Mouse (Mus musculus) monocyte, adult 5-6 weeks (primary cell): ENCODE results near the gene Gcnt1. TPM values are rescaled to one million over a fixed set of nuclear protein-coding genes. Genes with fewer than 3 reads are reported as not detected.
A peak's percentile ranks its signal among the peaks of the same experiment; 100 is the strongest.

Experiments
- ATAC-seq: fragments of 153-309, 156-312 bp; replicated peaks from 2 replicates; pipeline ENCODE4 v1.8.0; 2017; ENCODE audit warnings: mild to moderate bottlenecking; ENCODE audit not compliant: low TSS enrichment, insufficient number of reproducible peaks, severe bottlenecking, poor library complexity, low FRiP score
- total RNA-seq: library from RNA; stranded (forward); fragments of 200-1000, 200-491, 200-594 nt; gene quantifications from 3 replicates; pipeline ENCODE4 v1.2.3, GENCODE M21; 2017

Gene Gcnt1
- total RNA-seq, result 24.1 to 36.0 TPM (median 35.5 TPM) in 3 replicates

- ATAC-seq, result no peak
Observed at GRCm38 (mm10) chr19:17372701-17373100, at the start of gene Gcnt1. Gene Gcnt1 (minus strand): TSS chr19:17372844.

- no peak for ATAC-seq
Observed at GRCm38 (mm10) chr19:17417855-17418254, 45.2 kb upstream of the Gcnt1 start.

DNA sequence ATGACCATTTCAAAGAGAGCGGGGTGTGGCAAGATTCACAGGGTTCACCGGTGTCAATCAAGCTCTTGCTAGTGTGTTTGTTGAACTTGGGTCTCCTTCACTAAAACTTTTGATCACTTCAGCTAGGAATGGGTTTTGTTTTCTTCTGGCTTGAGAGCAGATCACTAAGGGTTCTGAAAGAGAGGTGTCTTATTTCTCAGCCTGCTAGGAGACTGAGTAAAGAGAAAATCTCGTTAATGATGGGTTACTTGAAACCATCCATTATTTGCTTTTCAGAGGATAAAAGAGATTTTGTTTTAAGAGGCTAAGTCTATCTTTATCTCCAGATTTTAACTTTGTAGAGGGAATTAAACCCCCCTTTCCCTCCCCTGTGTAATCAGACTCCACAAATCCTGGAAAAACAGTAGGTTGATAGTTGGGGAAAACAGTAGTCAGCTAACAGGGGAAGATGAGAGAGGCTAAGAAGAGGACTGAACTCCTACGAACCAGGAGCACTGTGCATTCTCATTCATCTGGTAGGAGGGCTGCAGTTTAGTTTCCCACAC, 40.3 kb upstream of the Gcnt1 start:
- ATAC-seq, result no peak

DNA sequence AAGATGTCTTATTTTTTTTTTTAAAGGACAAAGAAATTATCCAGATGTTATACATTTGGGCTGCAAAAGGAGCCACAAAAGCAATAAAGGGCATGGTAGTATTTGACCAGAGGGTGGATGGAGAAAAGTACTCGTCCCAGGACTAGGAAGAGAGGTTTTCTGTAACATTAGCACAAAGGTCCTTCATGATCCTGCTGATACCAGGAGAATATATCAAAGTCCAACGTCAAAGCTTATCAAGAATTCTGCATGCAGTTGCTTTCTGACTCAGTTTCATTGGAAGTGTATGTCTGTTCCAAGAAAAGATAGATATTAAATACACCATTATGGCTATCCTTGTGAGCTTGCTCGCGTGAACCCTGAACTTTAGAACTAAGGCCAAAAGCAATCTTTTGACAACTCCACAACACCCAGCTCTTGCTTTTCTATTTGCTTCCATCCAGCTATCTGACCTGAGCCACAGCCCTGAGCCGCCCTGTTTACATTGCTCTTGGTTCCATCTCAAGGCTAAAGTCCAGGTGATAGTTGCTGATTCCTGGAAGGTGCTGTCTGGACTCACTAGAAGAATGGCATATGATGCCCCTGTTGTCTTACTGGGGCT, 37.9 kb upstream of the Gcnt1 start:
- no peak for ATAC-seq

DNA sequence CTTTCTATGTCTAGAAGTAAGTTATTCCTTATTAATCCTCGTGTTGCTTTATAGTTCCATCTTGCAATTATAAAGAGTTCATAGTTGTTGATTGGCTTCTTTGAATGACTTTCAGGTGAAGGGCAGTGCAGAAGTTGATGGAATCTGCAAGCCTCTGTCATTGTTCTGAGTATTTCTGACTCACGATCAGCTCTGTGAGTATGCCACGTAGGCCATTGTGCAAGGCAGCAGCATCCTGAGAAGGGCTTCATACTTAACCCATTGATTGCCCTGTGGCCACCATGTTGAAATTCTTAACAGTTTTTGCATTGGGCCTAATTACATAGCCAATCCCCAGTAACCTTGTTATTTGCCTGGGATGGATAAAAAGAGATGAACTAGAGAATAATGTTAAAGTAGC, 36.7 kb upstream of the Gcnt1 start:
- no peak for ATAC-seq

DNA sequence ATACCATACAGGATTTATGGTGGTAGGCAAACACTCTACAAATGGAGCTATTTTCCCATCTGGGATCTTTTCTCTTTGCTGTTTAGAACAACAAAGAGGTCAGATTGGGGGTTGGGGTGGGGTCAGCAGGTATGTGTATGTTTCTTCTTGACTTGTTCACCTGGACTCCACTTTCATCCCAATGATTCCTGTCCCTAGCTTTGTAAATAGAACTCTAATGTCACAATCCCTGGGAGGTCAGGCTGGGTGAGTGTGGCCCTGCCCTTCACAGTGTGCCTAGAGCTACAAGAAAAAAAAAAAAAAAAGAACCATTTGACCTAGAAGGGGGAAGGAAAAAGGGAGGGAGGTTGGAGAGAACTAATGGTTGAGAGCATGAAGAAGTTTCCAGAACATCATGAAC, 35.9 kb upstream of the Gcnt1 start:
- no peak for ATAC-seq

GRCm38 (mm10) chr19:17406823-17407222, 34.2 kb upstream of the Gcnt1 start:
- no peak for ATAC-seq

GRCm38 (mm10) chr19:17403175-17403574, 30.5 kb upstream of the Gcnt1 start:
- ATAC-seq, result no peak

DNA sequence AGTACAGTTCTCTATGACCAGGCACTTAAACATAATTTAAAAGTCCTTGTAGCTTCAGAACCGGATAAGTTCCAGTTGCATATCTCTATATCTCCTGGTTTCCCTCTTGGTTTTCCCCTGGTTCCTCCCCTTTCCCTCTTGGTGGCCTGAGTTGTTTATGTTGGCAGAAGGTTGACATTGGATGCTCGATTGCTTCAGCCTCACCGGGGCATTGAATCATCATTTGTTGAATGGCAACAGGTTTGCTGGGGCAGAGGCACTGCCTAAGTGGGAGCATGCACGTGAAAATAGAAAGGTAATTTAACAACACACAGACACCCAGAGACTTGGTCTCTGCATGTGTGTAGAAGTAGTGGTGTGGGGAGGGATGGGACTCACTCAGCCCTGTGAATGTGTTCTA, 27.9 kb upstream of the Gcnt1 start:
- ATAC-seq, result no peak

- no peak for ATAC-seq
Observed at GRCm38 (mm10) chr19:17399965-17400364, 27.3 kb upstream of the Gcnt1 start.

- ATAC-seq, result no peak
Observed at GRCm38 (mm10) chr19:17397922-17398321, 25.3 kb upstream of the Gcnt1 start.

GRCm38 (mm10) chr19:17396802-17397201, 24.2 kb upstream of the Gcnt1 start:
- ATAC-seq, result no peak

GRCm38 (mm10) chr19:17393841-17394591, 21.4 kb upstream of the Gcnt1 start, which contains the start of gene Rfk:
Gene Rfk (plus strand): TSS chr19:17394043.
- peak; percentile 94 for ATAC-seq

DNA sequence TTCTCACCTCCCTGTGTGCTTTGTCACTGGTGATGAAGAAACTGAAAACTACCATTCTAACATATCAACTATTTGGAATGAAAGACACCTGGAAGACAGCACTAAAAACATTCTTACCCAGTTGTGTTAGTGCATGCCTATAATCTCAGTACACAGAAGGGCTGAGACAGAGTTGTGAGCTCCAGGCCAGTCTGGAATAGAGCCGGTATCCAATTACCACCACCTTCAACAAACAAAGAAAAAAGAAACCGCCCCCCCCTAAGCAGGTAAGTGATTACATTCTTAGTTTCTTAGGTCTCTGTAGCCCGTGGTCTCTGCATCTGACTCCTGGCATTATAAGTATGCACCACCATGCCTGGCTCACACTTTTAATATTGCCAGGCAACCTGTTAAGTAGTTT, 20.2 kb upstream of the Gcnt1 start:
- no peak for ATAC-seq

GRCm38 (mm10) chr19:17388404-17388803, 15.8 kb upstream of the Gcnt1 start:
- 0 out of 2 replicates have a peak, but pooled peaks have one; percentile 36 for ATAC-seq

GRCm38 (mm10) chr19:17386424-17386823, 13.8 kb upstream of the Gcnt1 start:
- ATAC-seq, result no peak

GRCm38 (mm10) chr19:17385426-17385825, 12.8 kb upstream of the Gcnt1 start:
- ATAC-seq, result no peak

DNA sequence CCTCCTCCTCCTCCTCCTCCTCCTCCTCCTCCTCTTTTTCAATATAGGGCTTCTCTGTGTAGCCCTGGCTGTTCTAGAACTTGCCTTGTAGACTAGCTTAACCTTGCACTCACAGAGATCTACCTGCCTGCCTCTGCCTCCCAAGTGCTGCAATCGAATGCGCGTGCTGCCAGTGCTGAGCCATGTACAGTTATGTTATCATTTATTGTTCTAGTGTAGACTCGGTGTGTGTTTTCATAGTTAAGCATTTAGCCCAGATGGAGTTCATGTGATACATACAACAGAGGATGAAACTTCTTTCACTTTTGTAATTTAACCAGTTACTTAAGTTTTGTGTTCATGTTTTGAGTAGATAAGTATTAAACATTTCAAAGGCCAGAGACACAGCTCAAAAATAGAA, 12.4 kb upstream of the Gcnt1 start:
- no peak for ATAC-seq

- peak; percentile 43; the same call in 1 of the 2 replicates for ATAC-seq
Observed at GRCm38 (mm10) chr19:17382807-17383397, 10.3 kb upstream of the Gcnt1 start.

- no peak for ATAC-seq
Observed at GRCm38 (mm10) chr19:17380549-17380948, 7.9 kb upstream of the Gcnt1 start.
